Mouse (Mus musculus) c-Kit-positive CD71-positive TER-119-positive erythroid progenitor cells, embryonic 14.5 days (primary cell): ENCODE data around the gene Gm11077.

Source experiments
- DNase-seq: peaks from one replicate; pipeline ENCODE4 v3.0.0-alpha.2; 2013; ENCODE audit warnings: low spot score

The Gm11077 gene

GRCm38 (mm10) chr6:140729272-140729671, at the start of gene Gm11077:
Gene Gm11077 (plus strand): TSS chr6:140729284.
- no peak for DNase-seq

GRCm38 (mm10) chr6:140680713-140681112, 48.4 kb upstream of the Gm11077 start:
- DNase-seq, result no peak

- DNase-seq, result no peak
Observed at GRCm38 (mm10) chr6:140682829-140683228, 46.3 kb upstream of the Gm11077 start.

- DNase-seq, result no peak
Observed at GRCm38 (mm10) chr6:140684403-140684802, 44.7 kb upstream of the Gm11077 start.

GRCm38 (mm10) chr6:140689617-140690404, 39.3 kb upstream of the Gm11077 start:
- DNase-seq, result no peak

- no peak for DNase-seq
Observed at GRCm38 (mm10) chr6:140692160-140692559, 36.9 kb upstream of the Gm11077 start.

- DNase-seq, result no peak
Observed at GRCm38 (mm10) chr6:140696192-140696879, 32.7 kb upstream of the Gm11077 start.

GRCm38 (mm10) chr6:140697994-140698393, 31.1 kb upstream of the Gm11077 start:
- no peak for DNase-seq

GRCm38 (mm10) chr6:140698596-140698995, 30.5 kb upstream of the Gm11077 start:
- no peak for DNase-seq

GRCm38 (mm10) chr6:140701259-140701658, 27.8 kb upstream of the Gm11077 start:
- no peak for DNase-seq

- DNase-seq, result no peak
Observed at GRCm38 (mm10) chr6:140705132-140705531, 24.0 kb upstream of the Gm11077 start.

GRCm38 (mm10) chr6:140706056-140706455, 23.0 kb upstream of the Gm11077 start:
- DNase-seq, result no peak

- no peak for DNase-seq
Observed at GRCm38 (mm10) chr6:140708059-140708458, 21.0 kb upstream of the Gm11077 start.

GRCm38 (mm10) chr6:140709415-140710107, 19.5 kb upstream of the Gm11077 start:
- no peak for DNase-seq

GRCm38 (mm10) chr6:140712754-140713153, 16.3 kb upstream of the Gm11077 start:
- DNase-seq, result peak; percentile 35

- peak; percentile 37 for DNase-seq
Observed at GRCm38 (mm10) chr6:140714905-140715365, 14.1 kb upstream of the Gm11077 start.

GRCm38 (mm10) chr6:140722058-140722457, 7.0 kb upstream of the Gm11077 start:
- DNase-seq, result no peak

GRCm38 (mm10) chr6:140730669-140731401, 1.8 kb downstream of the Gm11077 start:
- DNase-seq, result no peak

GRCm38 (mm10) chr6:140731402-140731730, 2.3 kb downstream of the Gm11077 start:
- DNase-seq, result no peak

GRCm38 (mm10) chr6:140732971-140733640, 4.0 kb downstream of the Gm11077 start:
- no peak for DNase-seq

GRCm38 (mm10) chr6:140733641-140733986, 4.5 kb downstream of the Gm11077 start:
- DNase-seq, result no peak

GRCm38 (mm10) chr6:140745586-140745985, 16.5 kb downstream of the Gm11077 start:
- no peak for DNase-seq
